Mouse (Mus musculus) brain, embryonic 14.5 days (tissue): Measurements from ENCODE around the gene Asb18.

ENCODE experiments used
- CTCF ChIP-seq: fragments of 200-500 bp; IDR thresholded peaks from 2 replicates; pipeline ENCODE4 v1.5.1; 2012; ENCODE audit warnings: inconsistent platforms, mild to moderate bottlenecking, moderate library complexity, borderline replicate concordance; ENCODE audit not compliant: insufficient read depth, insufficient read length; ENCODE audit errors: extremely low read depth
- POLR2A ChIP-seq: fragments of 200-500 bp; IDR thresholded peaks from 2 replicates; pipeline ENCODE4 v1.6.1; 2012; ENCODE audit warnings: mild to moderate bottlenecking, inconsistent platforms, borderline replicate concordance; ENCODE audit not compliant: poor library complexity, insufficient read depth, insufficient read length, severe bottlenecking; ENCODE audit errors: extremely low read depth

- TF ChIP-seq CTCF (no peak), POLR2A (no peak)
Measured at GRCm38 (mm10) chr1:89925501-89926190, 88.8 kb downstream of the Asb18 start.
